Mouse (Mus musculus): Measurements from ENCODE around the gene Enpp7. TPM values are rescaled to one million over a fixed set of nuclear protein-coding genes. Genes with fewer than 3 reads are reported as not detected.

The Enpp7 gene
- polyA plus RNA-seq, 1 experiment from 2014 or later, result not detected

DNA sequence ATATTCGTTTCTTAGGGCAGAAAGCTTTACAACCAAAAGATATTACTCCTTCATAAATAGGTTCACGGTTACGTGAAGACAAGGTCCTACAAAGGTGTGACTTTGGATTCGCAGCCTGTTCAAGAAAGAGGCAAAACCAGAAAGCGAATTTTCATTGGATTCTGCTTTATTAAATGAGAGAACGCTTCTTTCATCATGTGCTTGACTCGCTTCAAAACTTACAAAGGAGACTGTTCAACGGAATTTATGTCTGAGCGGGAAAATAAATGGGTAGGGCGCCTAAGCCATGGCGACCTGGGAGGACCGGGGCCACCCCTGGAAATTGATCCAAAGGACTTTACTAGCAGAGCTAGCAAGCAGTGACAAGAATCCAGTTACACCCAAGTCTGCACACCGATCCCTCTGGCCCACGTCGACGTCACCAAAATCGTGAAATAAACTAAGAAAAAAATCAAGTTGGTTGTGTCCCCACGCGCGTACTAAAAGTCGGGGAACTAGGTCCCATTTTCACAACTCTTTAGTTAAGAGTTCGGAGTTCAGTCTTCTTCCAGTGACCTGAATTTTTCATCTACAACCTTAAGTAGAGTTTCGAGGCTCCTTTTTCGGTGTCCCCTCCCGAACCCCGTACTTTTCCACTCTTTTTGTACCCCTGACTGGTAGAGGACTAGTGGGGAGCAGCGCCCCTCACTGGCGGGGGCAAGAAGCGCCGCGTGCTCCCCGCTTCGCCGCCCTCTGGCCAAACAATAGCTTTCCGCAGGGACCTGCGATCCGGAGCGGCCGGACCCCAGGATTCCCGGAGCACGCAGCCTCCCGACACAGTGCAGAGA is 34.3 kb downstream of the Enpp7 start:
- Histone ChIP-seq H3K27ac (no peak overlapping the region), H3K4me2 (peak overlapping the region; percentile 79), H3K27me3 (peaks cover 75% of the 10 kb centered on the region), H3K4me1 (replicated peaks) (peaks cover 32% of the 10 kb centered on the region), H3K9ac (peak overlapping the region; percentile 70; the same call in 1 of the 2 replicates), H3K4me3 (replicated peaks) (peak overlapping the region; percentile 69), H3K36me3 (peaks cover 10% of the 10 kb centered on the region), H3K9me3 (replicated peaks) (no peaks in the 10 kb centered on the region)
- ATAC-seq (ENCODE audit: low read depth) (no peak), DNase-seq (no peak)
- 6% methylated on average over 42 of the region's 42 CpGs for WGBS (ENCODE audit: insufficient replicate concordance)

DNA sequence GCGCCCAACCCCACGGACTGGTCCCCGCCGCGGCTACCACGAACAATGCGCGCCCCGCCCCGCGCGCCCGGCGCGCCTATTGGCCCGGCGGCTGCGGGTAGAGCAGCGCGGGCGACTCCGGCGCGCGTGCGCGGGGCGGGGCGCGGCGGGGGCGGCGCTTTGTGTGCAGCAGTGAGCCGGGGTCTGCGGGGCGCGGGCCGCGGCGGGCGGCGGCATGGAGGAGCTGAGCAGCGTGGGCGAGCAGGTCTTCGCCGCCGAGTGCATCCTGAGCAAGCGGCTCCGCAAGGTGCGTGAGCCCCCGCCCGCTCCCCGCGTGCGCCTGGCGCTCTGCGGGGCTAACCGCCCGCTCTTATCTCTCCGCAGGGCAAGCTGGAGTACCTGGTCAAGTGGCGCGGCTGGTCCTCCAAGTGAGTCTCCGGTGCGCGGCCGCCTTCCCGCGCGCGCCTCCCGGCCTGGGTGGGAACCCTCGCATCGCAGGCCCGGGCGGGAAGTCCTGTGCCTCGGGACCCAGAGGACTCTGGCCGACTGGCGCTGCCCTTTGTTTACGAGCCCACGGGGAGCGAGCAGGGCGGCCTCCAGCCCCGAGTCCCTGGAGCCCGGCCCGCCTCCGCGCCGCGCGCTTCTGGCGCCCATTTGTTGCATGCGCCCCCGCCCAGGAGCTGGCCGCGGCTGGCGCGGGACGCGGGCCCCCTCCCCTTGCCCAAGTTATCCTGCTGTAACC is 35.1 kb downstream of the Enpp7 start, which contains the start of gene Cbx2:
Gene Cbx2, plus strand, starts transcription at position 68 of the 721 bp plus-strand sequence.
- WGBS (ENCODE audit: insufficient replicate concordance), result under 1% methylated on average over 84 of the region's 99 CpGs
- DNase-seq (peak; percentile 45), ATAC-seq (ENCODE audit: low read depth) (peak; percentile 79)
- peaks cover 68% of the 10 kb centered on the region for H3K27me3 ChIP-seq
- H3K4me2 ChIP-seq, result peak within 1 kb of the TSS; percentile 79
- peak within 1 kb of the TSS; percentile 69 for H3K4me3 ChIP-seq (replicated peaks)
- no peak within 1 kb of the TSS; the same call in 1 of the 2 replicates for H3K27ac ChIP-seq
- H3K9ac ChIP-seq, result peak within 1 kb of the TSS; percentile 70
- H3K4me1 ChIP-seq (replicated peaks), result peaks cover 32% of the 10 kb centered on the region
- peaks cover 16% of the 10 kb centered on the region for H3K36me3 ChIP-seq
- no peaks in the 10 kb centered on the region for H3K9me3 ChIP-seq (replicated peaks)

- no peak overlapping the region for H3K27ac ChIP-seq
- H3K9me3 ChIP-seq (replicated peaks), result no peaks in the 10 kb centered on the region
- peaks cover 32% of the 10 kb centered on the region for H3K4me1 ChIP-seq (replicated peaks)
- H3K4me3 ChIP-seq (replicated peaks), result peak overlapping the region; percentile 69
- peak overlapping the region; percentile 79 for H3K4me2 ChIP-seq
- 4% methylated on average over 15 of the region's 15 CpGs for WGBS (ENCODE audit: insufficient replicate concordance)
- DNase-seq, result no peak
- peaks cover 67% of the 10 kb centered on the region for H3K27me3 ChIP-seq
- no peak; the same call in 1 of the 2 replicates for ATAC-seq (ENCODE audit: low read depth)
- peaks cover 22% of the 10 kb centered on the region for H3K36me3 ChIP-seq
- H3K9ac ChIP-seq, result peak overlapping the region; percentile 70
Measured at GRCm38 (mm10) chr11:119023616-119023980, 35.6 kb downstream of the Enpp7 start.

DNA sequence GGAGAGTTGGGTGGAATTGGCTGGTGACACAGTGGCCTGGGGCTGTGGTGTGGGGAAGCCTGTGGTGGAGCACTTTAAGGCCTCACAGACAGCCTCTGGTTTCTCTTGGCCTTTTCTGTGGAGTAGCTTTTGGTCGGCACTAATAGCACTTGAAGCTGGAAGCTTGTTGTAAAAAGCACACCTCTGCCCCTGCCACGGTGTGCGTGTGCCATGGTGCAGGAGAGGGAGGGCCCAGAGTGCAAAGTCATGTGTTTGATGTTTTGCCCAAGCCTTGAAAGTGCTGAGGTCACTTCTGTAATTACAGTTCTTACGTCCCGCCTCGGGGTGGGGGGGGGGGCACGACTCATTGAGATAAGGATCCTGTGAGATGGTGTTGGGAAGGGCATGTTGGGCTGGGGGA is 36.3 kb downstream of the Enpp7 start:
- Histone ChIP-seq H3K27me3 (peaks cover 61% of the 10 kb centered on the region), H3K4me3 (replicated peaks) (peak overlapping the region; percentile 69), H3K4me1 (replicated peaks) (peaks cover 32% of the 10 kb centered on the region), H3K9ac (peak overlapping the region; percentile 70; the same call in 1 of the 2 replicates), H3K27ac (no peak overlapping the region), H3K9me3 (replicated peaks) (no peaks in the 10 kb centered on the region), H3K36me3 (peaks cover 28% of the 10 kb centered on the region), H3K4me2 (peak overlapping the region; percentile 79)
- no peak for DNase-seq
- no peak for ATAC-seq (ENCODE audit: low read depth)
- WGBS (ENCODE audit: insufficient replicate concordance), result 15% methylated on average over 7 of the region's 7 CpGs

- Histone ChIP-seq H3K4me3 (replicated peaks) (no peak overlapping the region), H3K9me3 (replicated peaks) (no peaks in the 10 kb centered on the region), H3K27me3 (peaks cover 41% of the 10 kb centered on the region), H3K9ac (no peak overlapping the region), H3K36me3 (peaks cover 30% of the 10 kb centered on the region), H3K27ac (no peak overlapping the region), H3K4me1 (replicated peaks) (peaks cover 36% of the 10 kb centered on the region), H3K4me2 (no peak overlapping the region)
- DNase-seq (no peak), ATAC-seq (ENCODE audit: low read depth) (no peak)
- 68% methylated on average over 12 of the region's 12 CpGs for WGBS (ENCODE audit: insufficient replicate concordance)
Measured at GRCm38 (mm10) chr11:119026203-119026602, 38.2 kb downstream of the Enpp7 start.

- Histone ChIP-seq H3K27me3 (peaks cover 67% of the 10 kb centered on the region), H3K36me3 (peaks cover 10% of the 10 kb centered on the region), H3K27ac (no peak overlapping the region), H3K9me3 (replicated peaks) (no peaks in the 10 kb centered on the region), H3K4me2 (0 out of 2 replicates have a peak overlapping the region, but pooled peaks have one; percentile 16), H3K4me1 (replicated peaks) (peaks cover 19% of the 10 kb centered on the region), H3K4me3 (replicated peaks) (no peak overlapping the region; the same call in 1 of the 2 replicates), H3K9ac (no peak overlapping the region)
- ATAC-seq (ENCODE audit: low read depth) (no peak), DNase-seq (peak; percentile 31)
- 3% methylated on average over 26 of the region's 26 CpGs for WGBS (ENCODE audit: insufficient replicate concordance)
Measured at GRCm38 (mm10) chr11:119033874-119034558, 46.0 kb downstream of the Enpp7 start.

GRCm38 (mm10) chr11:119034635-119035034 is 46.6 kb downstream of the Enpp7 start:
- peaks cover 6% of the 10 kb centered on the region for H3K36me3 ChIP-seq
- DNase-seq (no peak), ATAC-seq (ENCODE audit: low read depth) (no peak)
- no peak overlapping the region; the same call in 1 of the 2 replicates for H3K4me3 ChIP-seq (replicated peaks)
- peaks cover 25% of the 10 kb centered on the region for H3K4me1 ChIP-seq (replicated peaks)
- peaks cover 73% of the 10 kb centered on the region for H3K27me3 ChIP-seq
- no peak overlapping the region for H3K27ac ChIP-seq
- WGBS (ENCODE audit: insufficient replicate concordance), result 7% methylated on average over 19 of the region's 19 CpGs
- H3K9me3 ChIP-seq (replicated peaks), result no peaks in the 10 kb centered on the region
- 0 out of 2 replicates have a peak overlapping the region, but pooled peaks have one; percentile 16 for H3K4me2 ChIP-seq
- no peak overlapping the region for H3K9ac ChIP-seq

GRCm38 (mm10) chr11:119035094-119035685 is 47.2 kb downstream of the Enpp7 start:
- Histone ChIP-seq H3K9me3 (replicated peaks) (no peaks in the 10 kb centered on the region), H3K4me1 (replicated peaks) (peaks cover 31% of the 10 kb centered on the region), H3K27me3 (peaks cover 79% of the 10 kb centered on the region), H3K36me3 (peaks cover 6% of the 10 kb centered on the region), H3K27ac (no peak overlapping the region), H3K4me2 (no peak overlapping the region), H3K4me3 (replicated peaks) (no peak overlapping the region), H3K9ac (no peak overlapping the region)
- ATAC-seq (ENCODE audit: low read depth), result no peak
- DNase-seq, result no peak
- WGBS (ENCODE audit: insufficient replicate concordance), result 3% methylated on average over 21 of the region's 21 CpGs

GRCm38 (mm10) chr11:119035686-119036165 is 47.7 kb downstream of the Enpp7 start:
- H3K27ac ChIP-seq, result no peak overlapping the region

GRCm38 (mm10) chr11:119036447-119036846 is 48.5 kb downstream of the Enpp7 start:
- H3K27ac ChIP-seq, result no peak overlapping the region
- H3K4me3 ChIP-seq (replicated peaks), result no peak overlapping the region
- ATAC-seq (ENCODE audit: low read depth), result no peak
- H3K36me3 ChIP-seq, result peaks cover 6% of the 10 kb centered on the region
- H3K4me1 ChIP-seq (replicated peaks), result peaks cover 35% of the 10 kb centered on the region
- no peak for DNase-seq
- WGBS (ENCODE audit: insufficient replicate concordance), result under 1% methylated on average over 15 of the region's 15 CpGs
- peaks cover 91% of the 10 kb centered on the region for H3K27me3 ChIP-seq
- no peak overlapping the region for H3K9ac ChIP-seq
- H3K4me2 ChIP-seq, result no peak overlapping the region
- no peaks in the 10 kb centered on the region for H3K9me3 ChIP-seq (replicated peaks)

More at GRCm38 (mm10) chr11:119035686-119036165, 47.7 kb downstream of the Enpp7 start:
- Histone ChIP-seq H3K4me3 (replicated peaks) (no peak overlapping the region), H3K27me3 (peaks cover 84% of the 10 kb centered on the region), H3K9ac (no peak overlapping the region), H3K9me3 (replicated peaks) (no peaks in the 10 kb centered on the region), H3K4me1 (replicated peaks) (peaks cover 32% of the 10 kb centered on the region), H3K4me2 (no peak overlapping the region), H3K36me3 (peaks cover 6% of the 10 kb centered on the region)
- ATAC-seq (ENCODE audit: low read depth), result no peak
- 3% methylated on average over 21 of the region's 21 CpGs for whole genome bisulfite sequencing (ENCODE audit: insufficient replicate concordance)
- no peak for DNase-seq
